Comparison of ENCODE assay signal across 24 mouse cellular contexts in genomic region chr9:31583983-31584382, GRCm38 (mm10).
"Had no signal": no experiment of that assay in that cellular context is flagged by ENCODE, and none has a peak within 500 bp of the region (broad histone marks: within the 10 kb centered on the region; RNA-seq: fewer than 3 reads in every experiment).

No protein-coding gene starts in this region.

- H3K4me2 ChIP-seq: limb, embryonic 13.5 days; liver, embryonic 13.5 days; midbrain, embryonic 13.5 days; neural tube, embryonic 13.5 days; stomach, embryonic 15.5 days had no signal

- DNase-seq: kidney, adult 2 months; kidney, postnatal 25 days; layer of hippocampus, adult 9-11 months; layer of hippocampus, postnatal 36 days; left cerebral cortex, postnatal 4 days; liver, embryonic 13.5 days; lung, adult 2 months; lung, postnatal 36 days; retina, postnatal 1 day; right cerebral cortex, postnatal 25 days; spleen, adult 18-20 months; thymus, postnatal 25 days had no signal

- H3K9me3 ChIP-seq: limb, embryonic 13.5 days; liver, embryonic 13.5 days; megakaryocyte, embryonic 14.5 days; midbrain, embryonic 10.5 days; neural tube, embryonic 13.5 days; stomach, embryonic 15.5 days had no signal

- H3K36me3 ChIP-seq: limb, embryonic 13.5 days; liver, embryonic 13.5 days; midbrain, embryonic 10.5 days; midbrain, embryonic 13.5 days; neural tube, embryonic 13.5 days; stomach, embryonic 15.5 days had no signal

- H3K27me3 ChIP-seq: liver, embryonic 13.5 days; megakaryocyte, embryonic 14.5 days; midbrain, embryonic 13.5 days; neural tube, embryonic 13.5 days; stomach, embryonic 15.5 days had no signal

- H3K9ac ChIP-seq: limb, embryonic 13.5 days; liver, embryonic 13.5 days; midbrain, embryonic 13.5 days; neural tube, embryonic 13.5 days; stomach, embryonic 15.5 days had no signal

- ATAC-seq: lung, postnatal 0 days; midbrain, embryonic 13.5 days; midbrain, embryonic 16.5 days had no signal

- H3K27ac ChIP-seq: kidney, postnatal 0 days; layer of hippocampus, adult 2 months; left cerebral cortex, adult 2 months; limb, embryonic 13.5 days; liver, embryonic 13.5 days; midbrain, embryonic 10.5 days; midbrain, embryonic 13.5 days; neural tube, embryonic 13.5 days; stomach, embryonic 15.5 days had no signal

- H3K4me3 ChIP-seq: layer of hippocampus, adult 2 months; left cerebral cortex, adult 2 months; limb, embryonic 13.5 days; liver, embryonic 13.5 days; megakaryocyte, embryonic 14.5 days; midbrain, embryonic 10.5 days; midbrain, embryonic 13.5 days; myocyte; neural tube, embryonic 13.5 days; stomach, embryonic 15.5 days had no signal

- H3K4me1 ChIP-seq: liver, embryonic 13.5 days; megakaryocyte, embryonic 14.5 days; midbrain, embryonic 10.5 days; midbrain, embryonic 13.5 days; neural tube, embryonic 13.5 days; stomach, embryonic 15.5 days had no signal
